Mouse (Mus musculus) left cerebral cortex, postnatal 14 days (tissue): ENCODE data around the gene Def6. TPM values are rescaled to one million over a fixed set of nuclear protein-coding genes. Genes with fewer than 3 reads are reported as not detected.

Experiments used
- DNase-seq, 2 experiments: peaks; one replicate each; pipeline ENCODE4 v3.0.0; 2021 to 2022; ENCODE audit warnings: low spot score in 2 of 2, mixed read lengths in 1 of 2
- intact Hi-C: fragments of 180-260 bp; cut with DNase I; formaldehyde crosslinking; loops from one replicate; pipeline ENCODE4 v1.15.1; 2025
- total RNA-seq, 2 experiments: library from RNA; stranded (reverse); gene quantifications; 2 replicates each; pipeline ENCODE4 v1.2.3; 2021

Def6 gene
- total RNA-seq, 2 experiments from 2014 or later, result 4.7 to 5.3 TPM

GRCm38 (mm10) chr17:28233091-28233731 is 25.6 kb downstream of the Def6 start:
- intact Hi-C loops, result no loop called here
- no peak for DNase-seq

DNA sequence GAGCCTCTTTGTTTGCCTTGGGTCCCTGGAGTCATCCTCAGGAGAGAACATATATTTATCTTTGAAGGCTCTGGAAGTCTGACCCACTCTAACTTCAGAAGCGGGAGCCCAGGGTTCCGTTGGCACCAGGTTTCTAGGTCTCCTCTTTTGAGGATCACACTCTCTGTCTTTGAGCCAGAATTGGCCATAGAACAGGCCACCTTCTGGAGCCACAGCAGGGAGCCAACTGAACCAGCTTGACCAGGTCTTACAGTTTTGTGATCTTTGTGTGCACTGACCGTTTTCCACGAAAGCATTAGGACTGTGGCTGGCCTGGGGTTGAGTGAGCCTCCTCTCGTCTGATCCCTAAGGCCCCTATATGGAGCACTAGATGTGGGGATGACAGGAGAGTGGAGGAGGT is 27.1 kb downstream of the Def6 start:
- intact Hi-C loops, result loop anchor here (5.0 kb wide), 1 partner anchor 38 kb away; no protein-coding TSS in a partner anchor
- no peak for DNase-seq

- intact Hi-C loops, result loop anchor here (5.0 kb wide), 1 partner anchor 36 kb away; no protein-coding TSS in a partner anchor
- DNase-seq, result no peak
Observed at GRCm38 (mm10) chr17:28235982-28236635, 28.5 kb downstream of the Def6 start.

- intact Hi-C loops, result loop anchor here (5.0 kb wide), 1 partner anchor 36 kb away; no protein-coding TSS in a partner anchor
Observed at GRCm38 (mm10) chr17:28236636-28237015, 29.0 kb downstream of the Def6 start.

DNA sequence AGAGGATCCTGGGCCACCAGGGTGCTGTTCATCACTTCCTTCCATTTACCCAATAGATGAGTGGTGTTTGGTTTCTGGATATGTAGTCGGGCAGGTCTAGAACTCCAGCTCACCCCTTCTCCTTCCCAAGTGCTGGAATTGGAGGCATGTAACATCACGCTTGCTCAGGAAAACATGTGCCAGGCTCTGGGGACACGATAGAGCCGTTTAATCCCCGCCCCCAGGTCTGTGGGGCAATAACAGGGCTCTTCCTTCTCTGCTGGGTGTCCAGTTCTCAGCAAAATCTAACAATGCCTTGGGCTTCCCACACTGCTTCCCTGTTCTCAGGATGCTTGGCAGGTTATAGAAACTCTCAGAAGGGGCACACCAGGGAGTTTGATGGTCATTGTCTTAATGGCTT is 29.8 kb downstream of the Def6 start:
- no peak for DNase-seq
- intact Hi-C loops, result loop anchor here (5.0 kb wide), 1 partner anchor 35 kb away; no protein-coding TSS in a partner anchor

More at GRCm38 (mm10) chr17:28236636-28237015, 29.0 kb downstream of the Def6 start:
- DNase-seq, result no peak

GRCm38 (mm10) chr17:28237874-28238273 is 30.3 kb downstream of the Def6 start:
- intact Hi-C loops, result loop anchor here (5.0 kb wide), 1 partner anchor 34 kb away; no protein-coding TSS in a partner anchor
- DNase-seq, result no peak

GRCm38 (mm10) chr17:28240846-28241245 is 33.3 kb downstream of the Def6 start:
- intact Hi-C loops, result no loop called here
- DNase-seq, result no peak

GRCm38 (mm10) chr17:28242296-28242695 is 34.7 kb downstream of the Def6 start:
- DNase-seq, result no peak
- intact Hi-C loops, result no loop called here

- DNase-seq, result no peak
- intact Hi-C loops, result no loop called here
Observed at GRCm38 (mm10) chr17:28244214-28244613, 36.6 kb downstream of the Def6 start.

DNA sequence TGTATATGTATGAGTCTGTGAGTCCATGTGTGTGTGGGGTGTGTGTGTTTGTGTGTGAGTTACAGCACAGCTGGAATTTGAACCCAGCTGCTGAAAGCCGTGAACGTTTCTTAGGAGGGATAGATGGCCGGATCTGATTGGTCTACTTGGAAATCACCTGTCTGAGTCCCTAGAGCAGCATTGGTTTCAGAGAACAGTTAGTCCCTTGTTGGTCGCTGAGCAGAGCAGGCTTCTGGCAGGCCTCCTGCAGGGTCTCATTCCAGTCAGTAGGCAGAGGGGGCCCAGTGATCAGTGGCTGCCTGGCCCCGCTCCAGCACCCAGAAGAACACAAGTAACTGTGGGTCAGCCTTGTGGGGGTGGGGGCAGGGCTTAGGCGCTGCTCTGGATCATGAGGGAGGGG is 37.1 kb downstream of the Def6 start:
- DNase-seq, result peak; percentile 53 to 85
- intact Hi-C loops, result no loop called here

- no peak for DNase-seq
- intact Hi-C loops, result no loop called here
Observed at GRCm38 (mm10) chr17:28246640-28247039, 39.1 kb downstream of the Def6 start.

DNA sequence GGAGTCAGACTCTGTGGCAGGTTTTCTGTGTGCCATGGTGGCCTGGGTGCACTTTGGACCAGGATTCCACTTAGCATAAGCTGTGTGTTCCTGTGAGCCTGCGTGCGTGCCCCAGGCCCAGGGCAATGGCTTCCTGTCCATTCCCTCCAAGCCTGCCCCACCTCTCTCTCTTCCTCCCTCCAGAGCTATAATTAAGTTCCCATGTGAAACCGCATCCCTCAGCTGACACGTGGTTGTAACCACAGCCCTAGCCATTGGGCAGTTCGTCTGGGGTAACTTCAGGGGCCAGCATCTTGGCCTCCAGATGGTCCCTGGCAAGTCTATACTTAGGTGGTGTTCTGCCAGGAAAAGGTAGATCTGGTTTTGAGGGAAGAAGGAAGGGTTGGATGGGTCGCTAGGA is 40.0 kb downstream of the Def6 start:
- DNase-seq, result no peak
- intact Hi-C loops, result no loop called here

- no peak for DNase-seq
- intact Hi-C loops, result no loop called here
Observed at GRCm38 (mm10) chr17:28249062-28249461, 41.5 kb downstream of the Def6 start.

DNA sequence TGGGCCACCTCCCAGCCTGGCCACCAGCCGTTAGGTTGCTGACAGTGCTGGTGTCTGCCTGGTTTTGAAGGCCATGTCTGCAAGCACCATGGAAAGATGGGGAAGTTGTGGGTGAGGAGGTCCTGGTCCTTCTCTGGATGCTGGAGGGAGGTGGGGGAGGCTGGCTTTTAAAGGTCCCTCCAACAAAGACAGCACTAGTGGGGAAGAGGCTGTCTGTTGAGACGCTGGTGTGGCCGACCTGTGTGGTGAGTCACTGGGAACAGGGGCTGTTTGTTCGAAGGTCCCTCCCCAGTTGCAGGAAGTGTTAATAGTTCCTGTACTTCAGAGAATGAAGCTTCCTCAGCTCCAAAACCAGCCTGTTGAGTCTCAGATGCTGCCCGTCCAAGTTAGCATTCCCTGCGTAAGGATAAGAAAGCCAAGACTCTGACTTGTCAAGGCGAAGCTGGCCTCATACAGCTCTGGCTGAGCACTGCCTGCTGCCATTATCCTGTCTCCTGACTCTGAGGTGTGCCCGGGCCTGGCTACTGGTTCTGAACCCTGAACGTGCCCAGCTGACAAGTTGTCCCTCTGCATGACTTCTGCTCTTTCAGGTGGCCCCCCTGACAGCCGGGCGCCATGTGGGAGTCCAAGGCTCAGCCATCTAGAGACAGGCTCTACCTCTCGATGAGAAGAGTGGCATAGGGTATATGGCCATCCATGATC is 44.2 kb downstream of the Def6 start:
- DNase-seq, result no peak
- intact Hi-C loops, result no loop called here

- no peak for DNase-seq
- intact Hi-C loops, result no loop called here
Observed at GRCm38 (mm10) chr17:28252281-28252648, 44.7 kb downstream of the Def6 start.

GRCm38 (mm10) chr17:28253216-28253615 is 45.6 kb downstream of the Def6 start:
- DNase-seq, result no peak
- intact Hi-C loops, result no loop called here

- intact Hi-C loops, result no loop called here
- no peak for DNase-seq
Observed at GRCm38 (mm10) chr17:28254804-28255203, 47.2 kb downstream of the Def6 start.

DNA sequence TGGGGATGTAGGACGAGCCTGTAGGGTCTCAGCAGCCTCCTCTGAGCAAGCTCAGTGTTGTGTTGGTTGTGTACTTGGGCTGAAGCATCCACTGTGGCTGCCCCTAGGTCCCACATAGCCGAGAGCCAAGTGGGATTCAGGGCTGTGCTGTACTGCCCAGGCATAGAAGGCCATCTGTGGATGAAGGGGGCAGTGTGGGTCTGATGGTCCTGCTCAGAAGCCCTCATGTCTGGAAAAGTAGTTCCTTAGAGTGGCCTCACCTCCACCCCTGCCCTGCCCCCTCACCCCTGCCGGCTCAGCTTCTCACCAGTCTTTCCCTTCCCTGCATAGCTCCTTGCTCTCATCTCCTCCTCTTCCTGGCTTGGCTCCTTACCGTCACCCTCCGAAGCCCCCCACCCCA is 48.1 kb downstream of the Def6 start:
- no peak for DNase-seq
- intact Hi-C loops, result no loop called here

- no peak for DNase-seq
- intact Hi-C loops, result no loop called here
Observed at GRCm38 (mm10) chr17:28256651-28257328, 49.2 kb downstream of the Def6 start.

- no peak for DNase-seq
- intact Hi-C loops, result no loop called here
Observed at GRCm38 (mm10) chr17:28258325-28258724, 50.7 kb downstream of the Def6 start.
